Mouse (Mus musculus) stomach, embryonic 14.5 days (tissue): ENCODE results near the gene Islr. TPM values are rescaled to one million over a fixed set of nuclear protein-coding genes. Genes with fewer than 3 reads are reported as not detected.

Experiments
- ATAC-seq: fragments of 200-750 bp; cut with Nextera tagmentation; 2 replicates; pipeline ENCODE4 v1.8.0; 2017; ENCODE audit warnings: low read depth, moderate TSS enrichment; ENCODE audit not compliant: insufficient number of reproducible peaks, insufficient read depth, low FRiP score
- H3K27ac ChIP-seq: fragments of 300-500 bp; sonication (generic); 2 replicates; pipeline ENCODE4 v1.5.1; 2014; ENCODE audit warnings: mild to moderate bottlenecking, low read length, moderate library complexity, mixed read lengths
- H3K27me3 ChIP-seq: fragments of 300-500 bp; sonication (generic); 2 replicates; pipeline ENCODE4 v1.6.1; 2014; ENCODE audit warnings: low read length, control low read depth, mixed read lengths; ENCODE audit not compliant: control insufficient read depth, insufficient read depth
- H3K36me3 ChIP-seq: fragments of 300-500 bp; sonication (generic); 2 replicates; pipeline ENCODE4 v1.6.1; 2014; ENCODE audit warnings: mild to moderate bottlenecking, control low read depth, low read length, moderate library complexity, mixed read lengths; ENCODE audit not compliant: control insufficient read depth, insufficient read depth
- H3K4me1 ChIP-seq: fragments of 300-500 bp; sonication (generic); 2 replicates; pipeline ENCODE4 v1.6.1; 2014; ENCODE audit warnings: low read length, control low read depth, mixed read lengths; ENCODE audit not compliant: control insufficient read depth, insufficient read depth
- H3K4me2 ChIP-seq: fragments of 300-500 bp; sonication (generic); replicated peaks from 2 replicates; pipeline ENCODE4 v1.6.1; 2014; ENCODE audit warnings: low read depth, low read length, control low read depth
- H3K4me3 ChIP-seq: fragments of 300-500 bp; sonication (generic); 2 replicates; pipeline ENCODE4 v1.5.1; 2014; ENCODE audit warnings: low read depth, low read length, control low read depth
- H3K9ac ChIP-seq: fragments of 300-500 bp; sonication (generic); replicated peaks from 2 replicates; pipeline ENCODE4 v1.6.1; 2014; ENCODE audit warnings: low read depth, mild to moderate bottlenecking, control low read depth, low read length, moderate library complexity, mixed read lengths
- H3K9me3 ChIP-seq: fragments of 300-500 bp; sonication (generic); 2 replicates; pipeline ENCODE4 v1.6.1; 2016; ENCODE audit warnings: low read depth, low read length, control low read depth; ENCODE audit not compliant: control insufficient read depth
- WGBS: fragments of 180-500 bp; shearing (Covaris S2); extraction: QIAGEN DNeasy Blood & Tissue Kit; methylation state at CpG from one replicate; pipeline ENCODE4 v1.1.7; 2014; 5-methylcytosine and 5-hydroxymethylcytosine counted together
- polyA plus RNA-seq: library from polyadenylated mRNA; unstranded; fragments of >200 nt; fragmentation: Nextera tagmentation; extraction: Ambion mirVana; gene quantifications from 2 replicates; pipeline ENCODE4 v1.2.1, GENCODE M21; 2014

The Islr gene
- polyA plus RNA-seq, 1 experiment from 2014 or later, result 87.9 TPM

DNA sequence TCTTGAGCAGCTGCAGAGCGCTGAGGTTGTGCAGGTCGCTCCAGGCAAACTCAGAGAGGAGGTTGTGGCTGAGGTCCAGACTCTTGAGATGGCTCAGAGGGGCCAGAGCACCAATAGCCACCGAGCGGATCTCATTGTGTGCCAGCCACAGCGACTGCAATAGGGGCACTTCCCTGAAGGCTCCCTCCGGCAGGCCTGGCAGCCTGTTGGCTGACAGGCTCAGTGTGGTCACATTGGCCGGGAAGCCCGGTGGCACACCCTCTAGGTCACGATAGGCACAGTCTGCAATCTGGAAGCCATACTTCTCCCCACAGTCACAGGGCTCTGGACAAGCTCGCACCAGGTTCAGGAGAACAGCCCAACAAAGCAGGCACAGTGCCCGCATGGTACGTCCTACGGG is 46.3 kb downstream of the Islr start:
- no peaks in the 10 kb centered on the region for H3K9me3 ChIP-seq
- H3K9ac ChIP-seq, result peak overlapping the region; percentile 45
- H3K36me3 ChIP-seq, result no peaks in the 10 kb centered on the region; the same call in 1 of the 2 replicates
- H3K4me1 ChIP-seq, result peaks cover 64% of the 10 kb centered on the region
- H3K27me3 ChIP-seq, result no peaks in the 10 kb centered on the region
- no peak for ATAC-seq
- WGBS, result 80% methylated on average over 13 of the region's 13 CpGs
- peak overlapping the region; percentile 37 for H3K4me3 ChIP-seq
- peak overlapping the region; percentile 78 for H3K4me2 ChIP-seq
- H3K27ac ChIP-seq, result peak overlapping the region; percentile 97

GRCm38 (mm10) chr9:58156819-58157560 is 47.1 kb downstream of the Islr start:
- Histone ChIP-seq H3K27ac (peak overlapping the region; percentile 97), H3K36me3 (no peaks in the 10 kb centered on the region; the same call in 1 of the 2 replicates), H3K4me2 (peak overlapping the region; percentile 78), H3K9ac (0 out of 2 replicates have a peak overlapping the region, but pooled peaks have one; percentile 45), H3K4me1 (peaks cover 62% of the 10 kb centered on the region), H3K27me3 (no peaks in the 10 kb centered on the region), H3K9me3 (no peaks in the 10 kb centered on the region), H3K4me3 (peak overlapping the region; percentile 37)
- no peak for ATAC-seq
- WGBS, result 85% methylated on average over 22 of the region's 22 CpGs

GRCm38 (mm10) chr9:58155366-58155765 is 48.7 kb downstream of the Islr start:
- Histone ChIP-seq H3K36me3 (no peaks in the 10 kb centered on the region; the same call in 1 of the 2 replicates), H3K4me3 (0 out of 2 replicates have a peak overlapping the region, but pooled peaks have one; percentile 10), H3K27ac (peak overlapping the region; percentile 97), H3K9ac (no peak overlapping the region), H3K27me3 (no peaks in the 10 kb centered on the region), H3K9me3 (no peaks in the 10 kb centered on the region), H3K4me2 (peak overlapping the region; percentile 78), H3K4me1 (peaks cover 57% of the 10 kb centered on the region)
- WGBS, result 32% methylated on average over 3 of the region's 3 CpGs
- peak; percentile 50; the same call in 1 of the 2 replicates for ATAC-seq

DNA sequence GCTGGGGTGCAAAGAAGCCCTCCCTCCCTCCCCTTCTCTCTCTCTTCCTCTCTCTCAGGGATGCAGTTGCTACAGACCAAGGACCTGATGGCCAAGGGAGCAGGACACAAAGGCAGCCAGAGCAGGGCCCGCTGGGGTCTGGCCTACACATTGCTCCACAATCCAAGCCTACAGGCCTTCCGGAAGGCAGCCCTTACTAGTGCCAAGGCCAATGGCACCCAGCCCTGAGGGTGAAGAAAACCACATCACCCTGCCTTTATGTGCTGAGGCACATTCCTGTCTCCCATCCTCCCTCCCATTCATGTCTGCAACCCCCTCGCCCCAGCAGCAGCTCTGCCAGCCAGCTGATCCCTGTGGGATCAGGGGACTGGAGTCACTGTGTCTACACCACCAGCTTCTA is 51.0 kb downstream of the Islr start:
- peaks cover 45% of the 10 kb centered on the region for H3K4me1 ChIP-seq
- 74% methylated on average over 3 of the region's 3 CpGs for WGBS

GRCm38 (mm10) chr9:58150733-58151361 is 53.3 kb downstream of the Islr start:
- no peaks in the 10 kb centered on the region for H3K27me3 ChIP-seq

More for the DNA sequence above, 51.0 kb downstream of the Islr start:
- no peaks in the 10 kb centered on the region; the same call in 1 of the 2 replicates for H3K36me3 ChIP-seq
- H3K4me2 ChIP-seq, result no peak overlapping the region
- H3K9ac ChIP-seq, result no peak overlapping the region
- H3K4me3 ChIP-seq, result no peak overlapping the region
- ATAC-seq, result no peak
- no peaks in the 10 kb centered on the region for H3K27me3 ChIP-seq
- H3K9me3 ChIP-seq, result no peaks in the 10 kb centered on the region
- peak overlapping the region; percentile 1; the same call in 1 of the 2 replicates for H3K27ac ChIP-seq

GRCm38 (mm10) chr9:58148806-58149205 is 55.3 kb downstream of the Islr start:
- no peak overlapping the region for H3K4me2 ChIP-seq
- H3K36me3 ChIP-seq, result no peaks in the 10 kb centered on the region
- H3K9me3 ChIP-seq, result no peaks in the 10 kb centered on the region
- 60% methylated on average over 2 of the region's 2 CpGs for WGBS
- no peak overlapping the region for H3K9ac ChIP-seq
- no peak overlapping the region for H3K27ac ChIP-seq
- no peak for ATAC-seq
- H3K27me3 ChIP-seq, result no peaks in the 10 kb centered on the region
- no peak overlapping the region for H3K4me3 ChIP-seq
- H3K4me1 ChIP-seq, result peaks cover 19% of the 10 kb centered on the region; the same call in 1 of the 2 replicates

More at GRCm38 (mm10) chr9:58150733-58151361, 53.3 kb downstream of the Islr start:
- Histone ChIP-seq H3K36me3 (no peaks in the 10 kb centered on the region), H3K27ac (no peak overlapping the region), H3K4me3 (no peak overlapping the region), H3K4me1 (peaks cover 26% of the 10 kb centered on the region), H3K9ac (no peak overlapping the region), H3K9me3 (no peaks in the 10 kb centered on the region), H3K4me2 (no peak overlapping the region)
- no peak for ATAC-seq
- 67% methylated on average over 4 of the region's 4 CpGs for WGBS

DNA sequence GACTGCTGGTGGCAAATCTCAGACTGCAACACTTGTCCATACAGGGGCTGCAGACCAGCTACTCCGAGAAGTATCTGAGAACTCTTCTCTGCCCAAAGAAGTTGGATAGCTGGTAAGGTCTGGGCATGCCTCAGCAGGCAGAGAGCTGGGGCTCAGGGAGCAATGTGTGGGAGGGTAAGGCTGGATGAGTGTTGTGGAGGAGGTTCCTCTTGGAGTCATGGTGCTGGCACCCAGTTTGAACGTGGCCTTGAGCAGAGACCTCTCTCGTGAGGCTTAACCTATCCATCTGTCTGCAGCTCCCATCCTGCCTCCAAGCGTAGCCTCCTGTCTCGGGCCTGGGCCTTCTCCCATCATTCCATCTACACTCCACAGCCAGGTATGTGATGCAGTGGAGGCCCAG is 58.7 kb downstream of the Islr start:
- H3K27me3 ChIP-seq, result no peaks in the 10 kb centered on the region
- no peak overlapping the region for H3K4me3 ChIP-seq
- 69% methylated on average over 5 of the region's 5 CpGs for WGBS
- no peaks in the 10 kb centered on the region for H3K36me3 ChIP-seq
- H3K9me3 ChIP-seq, result no peaks in the 10 kb centered on the region
- H3K9ac ChIP-seq, result no peak overlapping the region
- no peak for ATAC-seq
- H3K4me2 ChIP-seq, result no peak overlapping the region
- peaks cover 26% of the 10 kb centered on the region for H3K4me1 ChIP-seq
- H3K27ac ChIP-seq, result no peak overlapping the region

DNA sequence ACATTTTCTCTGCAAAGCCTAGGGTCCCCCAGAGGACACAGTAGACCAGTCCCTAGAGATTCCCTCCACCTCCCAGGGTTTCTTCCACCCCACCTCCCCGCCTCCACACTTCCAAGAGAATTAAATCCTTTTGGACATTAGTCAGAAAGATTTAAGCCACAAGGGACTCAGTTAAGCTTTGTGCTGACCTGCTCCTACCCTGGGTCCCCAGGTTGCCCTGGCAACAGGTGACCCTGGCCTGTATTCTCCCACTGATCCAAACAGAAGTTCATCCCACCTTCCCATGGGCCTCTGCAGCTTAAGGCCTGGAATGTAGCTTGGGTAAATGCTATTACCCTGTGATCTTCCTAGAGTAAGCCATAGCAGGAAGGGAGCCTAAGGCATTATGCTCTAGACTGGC is 59.4 kb downstream of the Islr start:
- no peak overlapping the region; the same call in 1 of the 2 replicates for H3K27ac ChIP-seq
- no peaks in the 10 kb centered on the region for H3K36me3 ChIP-seq
- H3K4me1 ChIP-seq, result peaks cover 33% of the 10 kb centered on the region
- H3K9me3 ChIP-seq, result no peaks in the 10 kb centered on the region
- no peak for ATAC-seq
- no peak overlapping the region for H3K4me3 ChIP-seq
- no peak overlapping the region for H3K4me2 ChIP-seq
- 65% methylated on average over 1 of the region's 1 CpGs for WGBS
- no peaks in the 10 kb centered on the region for H3K27me3 ChIP-seq
- H3K9ac ChIP-seq, result no peak overlapping the region
